Mouse (Mus musculus): ENCODE measurements around the gene Lancl2. TPM values are rescaled to one million over a fixed set of nuclear protein-coding genes. Genes with fewer than 3 reads are reported as not detected.

The Lancl2 gene
- 10 to 100 TPM; 19.9 to 20.5 TPM for total RNA-seq (2021)

- no peak for DNase-seq
- intact Hi-C loops (cut with DNase I): loop anchor here (10.0 kb wide), 1 partner anchor 988 kb away; the partner anchor contains the start of gene Avl9
Observed at GRCm38 (mm10) chr6:57702376-57702742, at the start of gene Lancl2. TSS of gene Lancl2 (plus strand) at chr6:57702540.

DNA sequence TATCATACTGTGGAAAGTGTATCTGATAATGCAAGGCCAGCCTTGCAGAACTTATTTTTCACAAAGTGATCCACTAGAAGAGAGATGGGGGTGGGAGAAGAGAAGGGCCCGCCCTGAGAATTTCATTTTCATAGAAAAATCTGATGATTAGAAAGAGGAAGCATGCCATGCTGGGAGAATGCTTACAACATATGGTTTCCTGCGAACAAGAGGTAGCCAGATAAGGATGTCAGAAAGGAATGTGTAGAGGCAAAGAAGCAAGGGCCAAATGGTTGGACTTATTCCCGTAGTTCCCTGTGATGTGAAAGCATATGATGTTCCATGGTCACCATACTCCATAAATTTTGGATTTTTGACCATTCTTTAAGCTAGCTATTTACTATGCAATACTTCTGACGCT is 41.0 kb upstream of the Lancl2 start:
- intact Hi-C loops (cut with DNase I): no loop called here
- no peak for DNase-seq

DNA sequence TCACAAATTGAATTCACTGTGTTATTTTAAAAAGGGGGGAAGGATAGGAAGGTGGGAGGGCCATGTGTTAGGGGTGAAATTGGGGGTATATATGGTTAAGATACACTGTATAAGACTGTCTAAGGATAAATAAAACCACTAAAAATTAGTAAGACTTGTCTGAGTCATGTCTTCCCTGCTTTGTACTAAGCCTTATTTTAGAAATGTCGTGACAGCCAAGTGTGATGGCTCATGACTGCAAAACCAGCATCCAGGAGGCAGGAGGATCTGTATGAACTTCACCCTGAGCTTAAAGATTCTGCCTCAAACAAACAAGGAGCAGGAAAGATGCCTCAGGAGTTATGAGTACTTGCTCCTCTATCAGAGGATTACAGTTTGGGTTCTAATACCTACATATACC is 18.2 kb upstream of the Lancl2 start:
- no peak for DNase-seq
- intact Hi-C loops (cut with DNase I): no loop called here

DNA sequence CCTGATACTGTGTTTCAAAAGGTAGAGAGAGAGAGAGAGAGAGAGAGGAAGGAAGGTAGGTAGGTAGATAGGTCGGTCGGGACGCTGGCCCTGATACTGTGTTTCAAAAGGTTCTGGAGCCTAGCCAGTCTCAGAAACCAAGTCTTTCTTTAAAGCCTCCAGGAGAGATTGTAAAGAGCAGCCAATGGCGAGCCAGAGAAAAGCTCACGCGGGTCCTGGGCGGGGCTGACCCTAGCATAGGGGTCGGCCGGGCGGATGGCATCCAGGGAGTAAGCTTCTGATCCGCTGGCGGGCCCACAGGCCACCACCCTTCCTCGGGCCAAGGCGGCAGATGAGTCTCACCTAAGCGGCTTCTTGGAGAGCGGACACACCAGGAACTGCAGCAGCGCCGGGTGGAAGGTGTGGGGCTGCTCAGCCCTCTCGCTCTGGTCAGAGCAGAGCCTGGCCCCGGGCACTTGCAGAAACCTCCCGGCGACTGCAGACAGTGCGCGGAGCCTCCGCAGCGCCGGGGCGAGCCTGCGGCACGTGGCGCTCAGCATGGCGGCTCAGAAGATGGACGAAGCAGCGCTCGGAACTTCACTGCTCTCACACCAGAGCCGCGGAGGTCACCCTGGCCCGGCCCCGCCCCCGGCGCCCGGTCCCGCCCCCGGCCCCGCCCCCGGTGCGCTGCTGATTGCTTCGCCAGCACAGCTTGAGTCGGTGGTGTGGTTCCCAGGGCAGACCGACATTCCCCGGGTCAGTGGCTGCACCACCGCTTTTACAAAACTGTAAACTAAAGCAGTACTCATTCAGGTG is 10.7 kb upstream of the Lancl2 start, which contains the start of gene Pyurf:
Gene Pyurf (minus strand): TSS at position 612 of the 795 bp plus-strand sequence.
- peak; percentile 91 to 92 for DNase-seq
- intact Hi-C loops (cut with DNase I): loop anchor here (2.0 kb wide), 2 partner anchors 133 to 149 kb away; partner anchors contain the start of gene Vopp1

DNA sequence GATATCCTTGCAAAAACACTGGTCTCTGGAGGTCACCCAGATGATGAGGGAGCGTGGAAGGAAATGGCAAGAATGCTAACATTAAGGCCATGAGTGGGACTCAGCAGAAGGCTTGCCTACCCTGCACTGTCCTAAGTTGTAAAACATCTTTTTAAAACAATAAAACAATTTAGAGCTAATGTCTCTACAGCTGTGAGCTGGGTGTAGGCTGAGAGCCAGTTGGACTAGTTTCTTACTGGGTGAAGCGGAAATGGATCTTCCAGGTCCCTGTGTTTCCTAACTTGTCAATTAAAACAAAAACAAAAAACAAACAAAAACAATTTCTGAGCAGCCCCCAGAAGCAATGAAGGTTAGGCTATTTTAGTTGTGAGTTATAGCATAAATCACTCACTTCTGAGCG is 9.2 kb upstream of the Lancl2 start:
- intact Hi-C loops (cut with DNase I): loop anchor here (2.0 kb wide), 2 partner anchors 132 to 150 kb away; partner anchors contain the start of gene Vopp1
- DNase-seq: no peak

GRCm38 (mm10) chr6:57701686-57702085 is 654 bp upstream of the Lancl2 start:
- intact Hi-C loops (cut with DNase I): loop anchor here (10.0 kb wide), 1 partner anchor 987 kb away; the partner anchor contains the start of gene Avl9
- no peak for DNase-seq

DNA sequence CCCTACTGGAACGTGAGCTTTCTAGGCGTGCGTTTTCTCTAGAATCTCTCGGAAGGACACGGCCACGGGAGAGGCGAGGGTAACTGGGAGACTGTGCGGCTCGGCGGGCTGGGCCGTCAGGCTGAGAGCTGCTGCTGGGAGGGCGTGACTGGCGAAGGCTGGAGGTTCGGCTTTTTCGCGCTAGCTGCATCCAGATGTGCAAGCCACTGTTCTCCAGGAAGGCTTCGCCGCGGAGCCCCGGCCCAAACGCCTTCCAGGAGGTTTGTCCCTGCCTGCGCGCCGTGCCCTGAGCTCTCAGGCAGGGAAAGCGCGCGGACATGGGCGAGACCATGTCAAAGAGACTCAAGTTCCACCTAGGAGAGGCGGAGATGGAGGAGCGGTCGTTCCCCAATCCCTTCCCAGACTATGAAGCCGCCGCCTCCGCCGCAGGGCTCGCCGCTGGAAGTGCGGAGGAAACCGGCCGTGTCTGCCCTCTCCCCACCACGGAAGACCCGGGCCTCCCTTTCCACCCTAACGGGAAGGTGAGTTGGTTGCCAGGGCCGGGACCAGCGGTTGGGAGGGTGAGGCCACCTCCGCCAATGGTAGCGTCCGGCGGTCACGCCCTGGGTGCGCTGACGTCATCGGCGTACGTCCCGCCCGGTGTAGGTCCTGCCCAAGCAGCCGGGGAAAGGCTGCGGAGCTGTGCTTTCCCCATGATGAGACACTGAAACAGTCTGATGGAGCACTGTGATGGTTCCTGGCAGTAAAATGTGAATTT is 581 bp downstream of the Lancl2 start:
- intact Hi-C loops (cut with DNase I): loop anchor here (10.0 kb wide), 1 partner anchor 988 kb away; the partner anchor contains the start of gene Avl9
- peak; percentile 97 for DNase-seq

GRCm38 (mm10) chr6:57703703-57704102 is 1.4 kb downstream of the Lancl2 start:
- intact Hi-C loops (cut with DNase I): loop anchor here (10.0 kb wide), 1 partner anchor 989 kb away; the partner anchor contains the start of gene Avl9
- DNase-seq: peak; percentile 23 to 38

- intact Hi-C loops (cut with DNase I): loop anchor here (10.0 kb wide), 1 partner anchor 992 kb away; the partner anchor contains the start of gene Avl9
- no peak for DNase-seq
Observed at GRCm38 (mm10) chr6:57706721-57707120, 4.4 kb downstream of the Lancl2 start.

GRCm38 (mm10) chr6:57711726-57712125 is 9.4 kb downstream of the Lancl2 start:
- no peak for DNase-seq
- intact Hi-C loops (cut with DNase I): no loop called here

- no peak for DNase-seq
- intact Hi-C loops (cut with DNase I): no loop called here
Observed at GRCm38 (mm10) chr6:57721347-57721746, 19.0 kb downstream of the Lancl2 start.

DNA sequence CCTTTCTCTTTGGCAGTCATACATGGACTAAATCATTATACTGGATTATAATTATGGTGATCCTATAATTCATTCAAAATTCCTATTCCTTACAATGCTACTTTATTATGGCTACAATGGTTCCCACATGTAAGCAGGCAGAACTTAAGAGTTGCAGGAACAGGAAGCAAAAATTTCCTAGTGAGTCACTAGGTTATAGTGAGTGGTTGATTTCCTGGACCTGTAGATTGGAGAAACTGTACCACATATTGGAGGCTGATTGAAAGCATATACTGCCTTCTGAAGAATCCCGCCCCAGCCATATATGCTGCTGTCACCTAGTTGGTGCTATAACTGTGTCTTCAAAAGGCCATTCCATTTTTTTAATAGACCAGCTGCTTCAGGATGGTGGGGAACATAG is 40.4 kb downstream of the Lancl2 start:
- intact Hi-C loops (cut with DNase I): loop anchor here (2.0 kb wide), 1 partner anchor 116 kb away; no protein-coding TSS in a partner anchor
- DNase-seq: no peak

- intact Hi-C loops (cut with DNase I): loop anchor here (2.0 kb wide), 1 partner anchor 115 kb away; no protein-coding TSS in a partner anchor
- peak; percentile 6 to 12 for DNase-seq
Observed at GRCm38 (mm10) chr6:57743333-57743732, 41.0 kb downstream of the Lancl2 start.

DNA sequence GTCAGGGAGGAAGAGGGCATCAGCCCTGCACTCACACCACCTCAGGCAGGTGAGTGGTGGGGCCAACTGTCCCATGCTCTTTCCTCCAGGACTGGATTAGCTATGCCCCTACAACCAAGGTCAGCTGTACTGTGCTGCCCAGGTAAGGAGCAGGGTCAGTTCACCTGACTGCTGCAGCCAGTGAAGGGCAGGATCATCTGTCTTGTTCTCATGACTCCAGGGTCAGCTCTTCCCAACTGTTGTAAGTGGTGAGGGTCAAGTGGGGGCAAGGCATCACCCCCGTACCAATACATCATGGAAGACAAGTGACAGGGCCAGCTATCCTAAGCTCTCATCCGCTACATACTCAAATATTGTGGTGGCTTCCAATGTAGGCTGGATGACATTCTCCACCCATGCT is 41.8 kb downstream of the Lancl2 start:
- no peak for DNase-seq
- intact Hi-C loops (cut with DNase I): no loop called here

GRCm38 (mm10) chr6:57744974-57745747 is 42.8 kb downstream of the Lancl2 start:
- intact Hi-C loops (cut with DNase I): no loop called here
- no peak for DNase-seq

DNA sequence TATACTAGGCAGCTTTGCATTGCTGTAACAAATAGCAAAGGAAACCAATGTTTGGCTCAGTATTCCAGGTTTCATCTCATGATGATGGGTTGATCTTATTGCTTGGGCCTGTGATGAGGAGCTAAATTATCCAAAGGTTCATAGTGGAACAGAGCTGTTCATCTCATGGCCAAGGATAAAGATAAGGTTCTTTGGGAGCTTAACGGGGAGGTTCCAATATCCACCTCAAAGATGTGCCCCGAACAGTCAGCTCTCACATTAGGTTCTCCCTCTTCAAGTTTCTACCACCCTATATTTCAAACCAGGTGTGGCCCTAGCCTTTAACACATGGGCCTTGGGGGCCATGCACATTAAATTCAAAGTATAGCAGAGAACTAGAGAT is 43.4 kb downstream of the Lancl2 start:
- intact Hi-C loops (cut with DNase I): no loop called here
- no peak for DNase-seq

- intact Hi-C loops (cut with DNase I): no loop called here
- DNase-seq: no peak
Observed at GRCm38 (mm10) chr6:57753962-57754759, 51.8 kb downstream of the Lancl2 start.

GRCm38 (mm10) chr6:57763054-57763453 is 60.7 kb downstream of the Lancl2 start:
- intact Hi-C loops (cut with DNase I): no loop called here
- DNase-seq: no peak

- intact Hi-C loops (cut with DNase I): no loop called here
- DNase-seq: peak; percentile 9 to 16
Observed at GRCm38 (mm10) chr6:57765095-57765878, 62.9 kb downstream of the Lancl2 start.

Data from heart, postnatal 10 days (tissue).